Mouse (Mus musculus): Measurements from ENCODE around the gene Ddx5.

GRCm38 (mm10) chr11:106762139-106762799 lies 26.7 kb downstream of the Ddx5 start:
- TF ChIP-seq CTCF (IDR thresholded peaks at IDR 0.05; ENCODE audit: control insufficient read depth, insufficient read depth, insufficient read length) (no peak), MYOG (IDR thresholded peaks at IDR 0.05; ENCODE audit: control insufficient read depth, extremely low read depth, insufficient read length) (no peak), MAX (IDR thresholded peaks at IDR 0.05) (no peak)
